Mouse (Mus musculus): Measurements from ENCODE around the gene Pik3r2. TPM values are rescaled to one million over a fixed set of nuclear protein-coding genes. Genes with fewer than 3 reads are reported as not detected.
A peak's percentile ranks its signal among the peaks of the same experiment; 100 is the strongest.

Pik3r2 gene
- total and polyA plus RNA-seq, 2 experiments from 2014 or later, result 102 to 159 TPM

DNA sequence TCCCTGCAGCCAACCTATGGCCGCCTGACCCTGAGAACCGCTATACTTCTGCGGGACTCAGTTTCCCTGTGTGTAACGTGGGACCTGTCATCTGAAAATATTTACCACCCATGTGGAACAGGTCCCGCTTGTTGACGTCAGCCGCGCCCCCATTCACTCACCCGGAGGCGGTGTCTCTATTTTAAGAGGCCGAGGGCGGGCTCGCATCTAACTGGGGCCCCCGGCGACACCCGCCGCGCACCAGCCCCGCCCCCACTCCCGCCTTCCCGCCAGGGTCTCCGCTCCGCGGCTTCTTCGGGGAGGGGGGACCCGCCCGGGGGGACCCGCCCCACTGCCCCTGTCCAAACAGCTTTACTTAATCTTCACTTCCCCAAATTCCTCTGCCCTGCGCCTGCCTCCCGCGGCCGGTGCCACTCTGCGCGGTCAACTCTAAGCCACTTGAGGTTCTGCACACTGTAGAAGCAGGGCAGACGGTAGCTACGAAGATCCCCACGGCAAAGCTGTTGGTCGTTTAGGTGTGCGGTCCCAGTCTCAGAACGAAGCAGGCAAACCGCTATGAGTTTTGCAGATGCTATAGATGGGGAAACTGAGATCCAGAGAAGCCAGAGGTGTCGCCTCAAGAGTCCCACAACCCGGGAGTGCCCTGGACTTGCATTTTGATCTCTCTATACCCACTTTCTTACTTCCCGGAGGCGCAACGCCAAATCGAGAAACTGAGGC is 27.4 kb upstream of the Pik3r2 start:
- no peak for TF ChIP-seq CTCF (IDR thresholded peaks at IDR 0.05)
- Histone ChIP-seq H3K27me3 (ENCODE audit: insufficient read depth, low read length) (peaks cover 16% of the 10 kb centered on the region), H3K4me1 (ENCODE audit: insufficient read depth, low read length) (no peaks in the 10 kb centered on the region), H3K9ac (replicated peaks; ENCODE audit: low read length, poor library complexity, severe bottlenecking) (0 out of 2 replicates have a peak overlapping the region, but pooled peaks have one; percentile 5), H3K36me3 (ENCODE audit: insufficient read depth, low read length) (no peaks in the 10 kb centered on the region), H3K27ac (ENCODE audit: low read depth, low read length) (no peak overlapping the region), H3K4me2 (ENCODE audit: low read depth, low read length, poor library complexity, severe bottlenecking) (peak overlapping the region; percentile 72), H3K4me3 (ENCODE audit: low read depth, low read length) (peak overlapping the region; percentile 42), H3K9me3 (ENCODE audit: low read length) (no peaks in the 10 kb centered on the region)
- DNase-seq (ENCODE audit: low spot score) (no peak), ATAC-seq (ENCODE audit: low FRiP score) (no peak)
- 1% methylated on average over 45 of the region's 47 CpGs for WGBS

DNA sequence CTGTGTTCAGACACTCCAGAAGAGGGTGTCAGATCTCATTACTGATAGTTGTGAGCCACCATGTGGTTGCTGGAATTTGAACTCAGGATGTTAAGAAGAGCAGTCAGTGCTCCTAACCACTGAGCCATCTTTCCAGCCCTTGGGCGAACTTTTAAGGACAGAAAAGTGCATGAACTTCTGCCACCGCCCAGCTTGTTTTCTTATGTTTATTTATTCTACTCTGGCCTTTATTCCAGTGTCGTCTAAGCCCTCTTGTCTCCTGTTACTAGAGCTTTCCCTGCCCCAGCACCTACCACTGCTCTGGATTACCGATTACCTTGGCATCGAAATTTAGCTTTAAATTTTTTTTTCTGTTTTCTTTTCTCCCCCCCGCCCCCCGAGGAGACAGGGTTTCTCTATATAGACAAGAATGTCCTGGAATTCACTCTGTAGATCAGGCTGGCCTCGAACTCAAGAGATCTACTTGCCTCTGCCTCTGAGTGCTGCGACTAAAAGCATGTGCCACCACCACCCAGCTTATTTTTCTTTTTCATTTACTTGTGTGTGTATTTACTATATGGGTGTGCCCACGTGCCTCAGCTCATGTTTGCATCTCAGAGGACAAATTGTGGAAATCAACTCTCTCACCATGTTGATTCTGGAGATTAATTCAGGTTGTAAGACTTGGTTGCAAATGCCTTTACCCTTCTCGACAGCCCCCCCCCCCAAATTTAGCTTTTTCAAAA is 26.4 kb upstream of the Pik3r2 start:
- Histone ChIP-seq H3K9ac (replicated peaks; ENCODE audit: low read length, poor library complexity, severe bottlenecking) (no peak overlapping the region), H3K36me3 (ENCODE audit: insufficient read depth, low read length) (no peaks in the 10 kb centered on the region), H3K27me3 (ENCODE audit: insufficient read depth, low read length) (peaks cover 19% of the 10 kb centered on the region), H3K4me1 (ENCODE audit: insufficient read depth, low read length) (no peaks in the 10 kb centered on the region; the same call in 1 of the 2 replicates), H3K9me3 (ENCODE audit: low read length) (no peaks in the 10 kb centered on the region), H3K4me2 (ENCODE audit: low read depth, low read length, poor library complexity, severe bottlenecking) (no peak overlapping the region), H3K4me3 (ENCODE audit: low read depth, low read length) (no peak overlapping the region), H3K27ac (ENCODE audit: low read depth, low read length) (no peak overlapping the region)
- no peak for TF ChIP-seq CTCF (IDR thresholded peaks at IDR 0.05)
- ATAC-seq (ENCODE audit: low FRiP score), result no peak
- 74% methylated on average over 11 of the region's 11 CpGs for WGBS
- no peak for DNase-seq (ENCODE audit: low spot score)

DNA sequence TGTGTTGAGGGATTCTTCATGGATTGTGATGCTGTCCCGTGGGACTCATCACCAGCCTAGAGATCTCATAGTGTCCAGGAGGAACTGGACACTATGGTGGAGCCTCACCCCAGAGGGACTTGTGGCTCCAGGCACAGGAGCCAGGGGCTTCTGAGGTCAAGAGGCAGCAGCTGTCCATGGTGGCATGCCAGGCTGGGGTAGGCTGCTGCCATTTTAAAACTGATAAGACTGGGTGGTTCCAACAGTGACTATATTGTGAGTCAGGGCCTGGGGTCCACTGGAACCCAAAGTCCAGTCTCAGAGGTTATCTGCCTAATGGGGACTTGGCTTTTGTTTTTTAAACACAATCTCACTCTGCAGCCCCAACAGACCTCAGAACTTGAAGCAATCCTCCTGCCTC is 25.3 kb upstream of the Pik3r2 start:
- no peak overlapping the region for H3K9ac ChIP-seq (replicated peaks; ENCODE audit: low read length, poor library complexity, severe bottlenecking)
- TF ChIP-seq CTCF (IDR thresholded peaks at IDR 0.05), result no peak
- H3K27ac ChIP-seq (ENCODE audit: low read depth, low read length), result no peak overlapping the region
- H3K27me3 ChIP-seq (ENCODE audit: insufficient read depth, low read length), result peaks cover 19% of the 10 kb centered on the region
- DNase-seq (ENCODE audit: low spot score) (no peak), ATAC-seq (ENCODE audit: low FRiP score) (no peak)
- H3K4me3 ChIP-seq (ENCODE audit: low read depth, low read length), result no peak overlapping the region
- H3K4me2 ChIP-seq (ENCODE audit: low read depth, low read length, poor library complexity, severe bottlenecking), result no peak overlapping the region
- no peaks in the 10 kb centered on the region for H3K36me3 ChIP-seq (ENCODE audit: insufficient read depth, low read length)
- no peaks in the 10 kb centered on the region; the same call in 1 of the 2 replicates for H3K4me1 ChIP-seq (ENCODE audit: insufficient read depth, low read length)
- whole genome bisulfite sequencing, result 83% methylated on average over 1 of the region's 1 CpGs
- no peaks in the 10 kb centered on the region for H3K9me3 ChIP-seq (ENCODE audit: low read length)

DNA sequence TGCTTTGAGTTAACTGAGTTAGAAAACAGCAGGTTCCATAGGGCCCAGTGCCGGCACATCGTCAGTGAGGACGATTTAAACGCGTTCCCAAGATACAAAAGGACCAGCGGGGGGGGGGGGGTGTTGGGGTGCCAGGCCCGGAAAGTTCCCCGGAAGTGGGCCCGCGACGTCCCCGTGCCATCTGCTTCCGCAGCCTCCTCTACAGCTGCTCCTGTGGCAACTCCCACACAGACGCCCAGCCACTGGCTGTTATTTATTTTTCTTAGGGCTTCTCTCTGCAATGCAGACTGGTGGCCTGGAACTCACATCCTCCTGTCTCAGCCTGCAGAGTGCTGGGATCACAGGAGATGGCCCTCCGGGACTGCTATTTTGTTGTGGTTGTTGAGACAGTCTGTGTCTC is 24.6 kb upstream of the Pik3r2 start:
- no peak overlapping the region for H3K9ac ChIP-seq (replicated peaks; ENCODE audit: low read length, poor library complexity, severe bottlenecking)
- H3K27me3 ChIP-seq (ENCODE audit: insufficient read depth, low read length), result peaks cover 19% of the 10 kb centered on the region
- no peak overlapping the region for H3K27ac ChIP-seq (ENCODE audit: low read depth, low read length)
- DNase-seq (ENCODE audit: low spot score), result no peak
- H3K4me2 ChIP-seq (ENCODE audit: low read depth, low read length, poor library complexity, severe bottlenecking), result no peak overlapping the region
- no peaks in the 10 kb centered on the region for H3K9me3 ChIP-seq (ENCODE audit: low read length)
- no peaks in the 10 kb centered on the region for H3K36me3 ChIP-seq (ENCODE audit: insufficient read depth, low read length)
- no peak overlapping the region for H3K4me3 ChIP-seq (ENCODE audit: low read depth, low read length)
- no peak for TF ChIP-seq CTCF (IDR thresholded peaks at IDR 0.05)
- no peak for ATAC-seq (ENCODE audit: low FRiP score)
- H3K4me1 ChIP-seq (ENCODE audit: insufficient read depth, low read length), result peaks cover 3% of the 10 kb centered on the region; the same call in 1 of the 2 replicates
- 34% methylated on average over 15 of the region's 15 CpGs for WGBS

DNA sequence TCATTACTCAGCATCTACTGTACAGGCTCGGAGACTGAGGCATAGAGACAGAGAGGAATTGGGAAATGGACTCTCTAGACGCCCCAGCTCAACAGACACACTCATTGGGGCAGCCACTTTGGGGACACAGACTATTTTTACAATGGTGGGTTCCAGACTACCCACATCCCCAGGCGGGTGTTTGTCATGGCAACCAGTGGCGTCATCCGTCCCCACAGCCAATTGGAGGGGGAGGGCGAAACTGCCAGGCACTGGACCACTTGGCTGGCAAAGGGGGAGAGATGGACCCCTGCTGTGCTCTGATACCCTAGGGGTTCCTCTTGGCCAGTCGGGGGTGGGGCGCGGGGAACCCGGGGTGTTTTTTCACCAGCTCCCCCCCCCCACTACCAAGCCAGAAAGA is 24.1 kb upstream of the Pik3r2 start:
- no peaks in the 10 kb centered on the region for H3K36me3 ChIP-seq (ENCODE audit: insufficient read depth, low read length)
- no peak for ATAC-seq (ENCODE audit: low FRiP score)
- H3K27ac ChIP-seq (ENCODE audit: low read depth, low read length), result no peak overlapping the region

DNA sequence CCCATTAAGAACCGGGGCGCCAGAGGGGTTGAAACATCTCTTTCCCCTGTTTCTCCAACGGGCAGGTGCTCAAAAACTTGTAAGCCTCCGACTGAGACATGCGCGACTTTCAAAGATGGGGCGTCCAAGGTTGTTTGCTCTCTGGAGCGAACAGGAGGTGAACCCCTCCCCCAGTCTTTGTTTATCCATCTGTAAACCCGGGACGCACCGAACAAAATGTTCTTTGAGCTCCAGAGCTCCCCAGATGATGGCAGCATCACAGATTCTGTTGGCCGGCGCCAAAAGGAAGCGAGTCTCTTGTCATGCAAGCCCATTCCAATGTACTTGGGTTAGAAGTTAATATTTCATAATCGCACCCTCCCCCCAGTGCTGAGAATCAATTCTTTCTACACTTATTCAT is 21.8 kb upstream of the Pik3r2 start:
- Histone ChIP-seq H3K4me1 (ENCODE audit: insufficient read depth, low read length) (peaks cover 3% of the 10 kb centered on the region), H3K36me3 (ENCODE audit: insufficient read depth, low read length) (no peaks in the 10 kb centered on the region), H3K27ac (ENCODE audit: low read depth, low read length) (no peak overlapping the region), H3K27me3 (ENCODE audit: insufficient read depth, low read length) (peaks cover 8% of the 10 kb centered on the region), H3K9ac (replicated peaks; ENCODE audit: low read length, poor library complexity, severe bottlenecking) (peak overlapping the region; percentile 64; the same call in 1 of the 2 replicates), H3K9me3 (ENCODE audit: low read length) (no peaks in the 10 kb centered on the region), H3K4me2 (ENCODE audit: low read depth, low read length, poor library complexity, severe bottlenecking) (peak overlapping the region; percentile 90), H3K4me3 (ENCODE audit: low read depth, low read length) (peak overlapping the region; percentile 54)
- peak; percentile 34 for TF ChIP-seq CTCF (IDR thresholded peaks at IDR 0.05)
- DNase-seq (ENCODE audit: low spot score) (peak; percentile 46), ATAC-seq (ENCODE audit: low FRiP score) (no peak)
- 9% methylated on average over 15 of the region's 15 CpGs for WGBS

More for the DNA sequence above, 24.1 kb upstream of the Pik3r2 start:
- Histone ChIP-seq H3K27me3 (ENCODE audit: insufficient read depth, low read length) (peaks cover 19% of the 10 kb centered on the region), H3K9ac (replicated peaks; ENCODE audit: low read length, poor library complexity, severe bottlenecking) (no peak overlapping the region), H3K4me1 (ENCODE audit: insufficient read depth, low read length) (peaks cover 3% of the 10 kb centered on the region; the same call in 1 of the 2 replicates), H3K4me3 (ENCODE audit: low read depth, low read length) (no peak overlapping the region), H3K9me3 (ENCODE audit: low read length) (no peaks in the 10 kb centered on the region), H3K4me2 (ENCODE audit: low read depth, low read length, poor library complexity, severe bottlenecking) (no peak overlapping the region)
- 55% methylated on average over 9 of the region's 10 CpGs for WGBS
- no peak for TF ChIP-seq CTCF (IDR thresholded peaks at IDR 0.05)
- DNase-seq (ENCODE audit: low spot score), result no peak

All from midbrain, postnatal 0 days (tissue).